Mouse (Mus musculus): ENCODE measurements around the gene Nckap5. TPM values are rescaled to one million over a fixed set of nuclear protein-coding genes. Genes with fewer than 3 reads are reported as not detected.

Gene Nckap5
- total RNA-seq, 2 experiments from 2014 or later: not detected

- no peak for ATAC-seq (replicated peaks; ENCODE audit: low FRiP score, low TSS enrichment, poor library complexity, severe bottlenecking)
Observed at GRCm38 (mm10) chr1:126502741-126503140, 327.9 kb downstream of the Nckap5 start.

DNA sequence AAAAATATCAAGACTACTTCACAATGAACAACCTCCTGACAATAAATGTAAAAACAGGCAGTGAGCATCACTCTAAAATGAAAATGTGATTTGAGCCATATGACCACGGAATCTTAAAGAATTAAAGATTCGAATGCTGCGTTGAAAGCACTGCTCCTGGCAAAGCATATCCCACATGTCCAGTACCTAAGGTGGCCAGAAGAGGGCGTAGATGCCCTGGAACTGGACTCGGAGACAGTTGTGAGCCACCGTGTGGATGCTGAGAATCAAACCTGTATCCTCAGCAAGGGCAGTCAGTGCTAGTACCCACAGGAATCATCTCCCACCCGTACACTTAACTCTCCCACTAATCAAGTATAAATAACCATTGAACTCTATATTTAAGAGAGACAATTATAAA, 333.9 kb downstream of the Nckap5 start:
- ATAC-seq (replicated peaks; ENCODE audit: low FRiP score, low TSS enrichment, poor library complexity, severe bottlenecking): no peak

DNA sequence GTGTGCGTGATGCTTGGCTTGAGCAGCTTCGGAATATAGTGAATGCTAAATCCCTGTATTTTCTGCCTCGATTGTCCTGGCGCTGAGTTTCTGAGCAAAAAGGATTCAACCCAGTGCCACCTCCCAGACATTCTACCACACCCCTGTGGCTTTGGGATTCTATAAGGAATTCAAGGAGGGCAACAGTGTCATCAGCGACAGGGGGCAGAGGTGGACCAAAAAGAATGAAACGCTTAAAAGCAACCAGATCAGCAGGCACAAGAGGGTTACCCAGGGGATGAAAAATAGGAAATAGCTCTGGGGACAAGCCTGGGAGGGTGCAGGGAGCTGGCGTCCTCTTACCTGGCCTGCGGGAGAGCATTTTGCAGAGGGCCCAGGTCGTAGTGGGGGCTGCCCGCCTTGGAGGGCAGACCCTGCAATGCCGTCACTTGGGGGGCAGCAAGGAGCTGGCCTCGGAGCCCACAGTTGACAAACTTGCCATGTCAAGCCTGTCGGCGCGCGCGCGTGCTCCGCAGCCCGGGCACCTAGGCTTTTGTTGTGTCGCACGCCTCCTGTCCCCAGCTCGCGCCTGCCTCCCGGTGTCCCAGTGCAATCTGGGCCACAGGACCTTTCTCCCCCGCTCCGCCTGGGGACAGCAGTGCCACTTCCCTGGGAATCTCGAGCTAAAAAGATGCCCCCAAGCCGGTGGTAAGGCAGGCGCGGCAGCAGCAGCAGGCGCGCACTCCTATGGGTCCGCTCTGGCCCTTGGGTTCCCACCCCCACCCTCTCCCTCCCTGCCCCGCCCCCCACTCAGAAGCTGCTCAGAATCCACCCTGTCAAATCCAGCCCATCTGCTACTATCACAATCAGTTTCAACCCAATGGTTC, 338.2 kb downstream of the Nckap5 start:
- ATAC-seq (replicated peaks; ENCODE audit: low FRiP score, low TSS enrichment, poor library complexity, severe bottlenecking): no peak

GRCm38 (mm10) chr1:126491412-126491811, 339.2 kb downstream of the Nckap5 start:
- no peak for ATAC-seq (replicated peaks; ENCODE audit: low FRiP score, low TSS enrichment, poor library complexity, severe bottlenecking)

DNA sequence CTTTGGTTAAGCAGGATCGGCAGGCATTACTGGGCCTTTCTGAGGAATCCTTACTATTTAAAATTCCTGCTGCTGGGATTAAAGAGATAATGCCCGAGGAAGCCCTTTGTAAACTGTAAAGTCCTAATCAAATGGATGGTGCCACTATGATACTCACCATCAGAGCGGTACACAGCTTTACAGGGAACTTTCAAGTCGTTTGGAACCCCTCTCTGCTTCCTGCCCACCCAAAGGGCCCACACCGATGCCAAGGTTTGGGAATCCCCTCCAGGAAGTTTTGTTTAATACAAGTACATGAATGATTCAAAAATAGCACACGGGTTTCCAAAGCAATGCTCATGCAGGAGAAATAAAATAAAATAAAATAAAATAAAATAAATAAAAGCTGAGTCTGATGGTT, 340.3 kb downstream of the Nckap5 start:
- ATAC-seq (replicated peaks; ENCODE audit: low FRiP score, low TSS enrichment, poor library complexity, severe bottlenecking): no peak

DNA sequence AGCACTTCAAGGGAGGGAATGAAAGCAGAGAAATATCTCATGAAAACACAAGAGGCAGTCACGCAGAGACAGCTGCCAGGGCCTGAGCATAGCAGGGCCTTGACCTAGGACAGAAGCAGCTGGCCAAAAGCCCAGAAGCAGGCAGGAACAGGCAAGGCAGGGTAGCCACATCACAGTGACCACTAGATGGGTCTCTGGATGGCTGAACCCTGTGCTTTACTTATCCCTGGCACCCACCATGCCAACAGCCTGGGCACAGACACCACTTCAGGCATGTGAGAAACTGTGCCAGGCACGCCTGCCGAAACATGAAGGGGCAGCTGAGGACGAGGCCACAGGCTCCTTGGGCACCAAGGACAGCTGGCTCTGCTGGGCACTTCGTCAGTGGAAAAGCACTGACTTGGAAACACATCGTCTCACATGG, 345.9 kb downstream of the Nckap5 start:
- ATAC-seq (replicated peaks; ENCODE audit: low FRiP score, low TSS enrichment, poor library complexity, severe bottlenecking): no peak

GRCm38 (mm10) chr1:126483665-126484064, 346.9 kb downstream of the Nckap5 start:
- no peak for ATAC-seq (replicated peaks; ENCODE audit: low FRiP score, low TSS enrichment, poor library complexity, severe bottlenecking)

DNA sequence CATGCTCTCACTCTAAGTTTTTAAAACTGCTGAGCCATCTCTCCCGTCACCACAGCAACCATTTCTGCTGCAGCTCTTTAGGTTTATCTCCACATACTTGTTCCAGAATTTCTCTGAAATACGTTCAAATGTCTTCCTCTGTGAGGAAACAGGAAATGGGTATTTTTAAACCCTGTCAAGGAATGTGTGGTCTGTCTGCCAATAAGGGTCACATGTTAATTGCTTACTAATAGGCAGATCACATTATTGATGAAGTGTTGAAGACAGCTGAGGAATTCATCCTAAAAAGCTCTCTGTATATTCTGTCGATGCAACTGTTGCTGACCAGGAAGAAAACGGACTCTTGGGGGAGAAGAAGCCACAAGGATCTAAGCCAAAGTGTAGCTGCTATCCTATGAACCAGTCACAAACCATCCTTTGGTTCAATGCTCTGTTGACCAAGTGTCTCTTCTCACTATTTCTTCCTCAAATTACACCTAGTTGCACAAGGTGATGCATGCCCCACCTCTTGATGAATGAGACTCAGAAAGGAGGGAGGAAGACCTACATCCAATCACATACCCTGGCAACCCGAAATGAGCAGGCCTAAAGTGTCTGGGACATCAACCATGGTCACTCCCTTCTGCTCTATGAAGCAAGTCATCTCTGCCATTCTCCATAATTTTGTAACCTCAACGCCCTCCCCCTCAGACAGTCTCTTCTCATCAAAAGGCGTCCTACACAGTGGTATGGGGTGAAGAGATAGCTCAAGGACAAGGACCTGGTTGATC, 349.0 kb downstream of the Nckap5 start:
- no peak for ATAC-seq (replicated peaks; ENCODE audit: low FRiP score, low TSS enrichment, poor library complexity, severe bottlenecking)

DNA sequence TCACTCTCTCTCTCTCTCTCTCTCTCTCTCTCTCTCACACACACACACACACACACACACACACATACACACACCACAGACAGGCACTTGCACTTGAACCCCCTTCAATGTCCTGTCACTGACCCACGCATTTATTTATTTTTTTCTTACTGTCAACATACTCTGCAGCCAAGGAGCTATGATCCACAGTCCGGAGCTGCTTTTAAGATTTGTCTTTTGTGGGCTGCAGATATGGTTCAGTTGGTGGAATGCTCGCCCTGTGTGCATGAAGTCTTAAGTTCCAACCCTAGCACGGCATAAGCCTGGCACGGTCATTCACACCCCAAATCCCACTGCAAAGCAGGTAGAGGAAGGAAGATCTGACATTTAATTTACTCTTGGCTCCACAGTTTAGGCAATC, 357.6 kb downstream of the Nckap5 start:
- ATAC-seq (replicated peaks; ENCODE audit: low FRiP score, low TSS enrichment, poor library complexity, severe bottlenecking): no peak

GRCm38 (mm10) chr1:126471419-126471818, 359.2 kb downstream of the Nckap5 start:
- ATAC-seq (replicated peaks; ENCODE audit: low FRiP score, low TSS enrichment, poor library complexity, severe bottlenecking): no peak

DNA sequence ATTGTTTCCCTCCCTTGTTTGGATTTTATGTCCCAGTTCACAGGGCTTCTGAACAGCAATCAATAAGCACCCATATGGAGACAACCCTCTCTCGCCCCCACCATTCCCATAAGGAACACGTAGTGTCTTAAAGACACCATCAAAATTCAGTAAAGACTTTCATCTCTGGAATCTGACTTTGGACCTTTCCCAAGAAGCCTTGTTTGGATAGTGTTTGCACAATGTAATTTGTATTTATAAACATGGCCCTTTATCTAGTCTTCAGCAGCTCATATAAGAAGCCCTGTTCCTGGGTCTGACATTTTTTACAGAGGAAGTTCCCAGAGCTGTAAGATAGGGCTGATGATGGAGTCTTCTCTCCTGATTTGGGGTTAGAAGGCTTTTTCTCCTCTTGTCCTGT, 359.7 kb downstream of the Nckap5 start:
- ATAC-seq (replicated peaks; ENCODE audit: low FRiP score, low TSS enrichment, poor library complexity, severe bottlenecking): no peak

GRCm38 (mm10) chr1:126469818-126470544, 360.6 kb downstream of the Nckap5 start:
- ATAC-seq (replicated peaks; ENCODE audit: low FRiP score, low TSS enrichment, poor library complexity, severe bottlenecking): no peak

DNA sequence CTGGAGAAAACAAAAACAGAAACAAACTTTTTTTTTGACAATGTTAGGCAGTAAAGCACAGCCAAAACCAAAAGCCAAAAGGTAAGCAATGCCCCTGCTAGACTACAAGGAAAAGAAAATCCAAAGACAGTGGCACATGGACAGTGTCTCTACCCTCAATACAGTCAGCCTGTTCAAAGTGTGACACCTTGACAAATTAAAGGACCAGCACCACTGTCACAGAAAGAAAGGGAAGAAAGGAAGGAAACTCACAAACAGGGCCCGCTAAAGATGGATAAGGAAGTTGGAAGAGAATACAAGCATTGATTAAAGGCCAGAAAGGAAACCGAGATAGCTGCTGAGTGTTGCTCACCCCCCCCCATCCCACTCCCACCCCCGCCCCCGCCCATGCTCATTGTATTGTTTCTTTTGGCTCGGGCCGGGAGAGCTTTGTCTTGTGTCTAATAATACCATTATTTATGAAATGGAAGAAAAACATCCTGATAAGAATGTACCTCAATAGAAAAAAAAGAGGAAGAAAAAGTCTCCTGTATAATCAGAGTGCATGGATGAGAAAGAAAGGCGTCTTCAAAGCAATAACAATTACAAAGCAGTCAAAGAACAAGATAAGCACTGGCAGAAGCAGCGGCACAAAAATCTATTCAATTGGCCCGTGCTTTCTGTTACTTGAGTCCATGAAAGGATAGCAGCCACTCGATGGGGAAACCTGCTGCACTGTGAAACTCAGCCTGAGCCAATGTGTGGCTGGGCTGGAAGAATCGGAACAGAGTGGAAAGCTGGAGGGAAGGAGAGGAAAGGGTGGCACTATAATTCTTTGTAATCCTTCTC, 368.9 kb downstream of the Nckap5 start:
- no peak for ATAC-seq (replicated peaks; ENCODE audit: low FRiP score, low TSS enrichment, poor library complexity, severe bottlenecking)

- ATAC-seq (replicated peaks; ENCODE audit: low FRiP score, low TSS enrichment, poor library complexity, severe bottlenecking): no peak
Observed at GRCm38 (mm10) chr1:126457739-126458138, 372.9 kb downstream of the Nckap5 start.

DNA sequence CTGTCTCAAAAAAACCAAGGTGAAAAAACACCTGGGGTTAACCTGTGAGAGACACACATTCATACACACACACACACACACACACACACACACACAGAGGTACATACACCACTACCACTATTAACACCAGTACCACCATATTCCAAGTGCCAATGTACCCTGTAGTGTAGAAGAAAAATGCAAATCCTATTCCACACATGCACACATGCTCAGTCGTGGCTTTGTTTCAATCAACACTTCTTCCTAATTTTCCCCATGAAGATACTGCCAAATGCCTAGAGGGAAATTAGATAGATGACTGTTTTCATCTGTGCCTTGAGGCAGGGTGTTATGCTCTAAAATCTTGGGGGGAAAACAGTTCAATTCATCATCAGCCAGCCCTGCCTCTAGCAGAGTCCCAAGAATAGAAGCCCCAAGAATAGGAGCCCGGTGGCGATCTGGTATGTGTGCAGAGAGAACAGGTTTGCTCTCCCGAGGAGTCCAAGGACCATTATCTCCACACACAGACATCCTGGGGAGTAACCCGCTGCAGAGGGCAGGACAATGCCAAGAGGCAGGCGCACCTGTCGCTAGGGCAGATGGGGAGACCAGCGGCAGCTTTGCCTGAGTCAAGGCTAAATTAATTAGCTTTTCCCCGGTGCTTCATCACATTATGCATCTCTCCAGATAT, 376.0 kb downstream of the Nckap5 start:
- ATAC-seq (replicated peaks; ENCODE audit: low FRiP score, low TSS enrichment, poor library complexity, severe bottlenecking): no peak

DNA sequence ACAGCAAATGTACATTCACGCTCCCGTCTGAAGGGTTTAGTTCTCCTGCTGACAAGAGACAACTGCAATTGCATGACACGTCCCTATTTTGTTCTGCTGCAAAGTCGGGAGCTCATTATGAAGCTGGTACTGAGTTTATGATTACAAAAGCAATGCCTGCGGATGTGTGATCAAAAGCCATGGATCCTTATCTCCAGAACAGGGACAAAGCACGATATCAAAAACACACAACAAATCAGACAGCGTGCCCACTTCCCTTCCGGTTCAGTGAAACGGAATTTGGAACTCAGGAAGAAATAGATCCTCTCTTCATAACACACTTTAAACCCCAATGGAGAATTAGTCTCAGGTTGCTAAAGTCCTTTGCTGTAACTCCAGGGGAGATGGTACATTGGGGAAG, 379.1 kb downstream of the Nckap5 start:
- no peak for ATAC-seq (replicated peaks; ENCODE audit: low FRiP score, low TSS enrichment, poor library complexity, severe bottlenecking)

DNA sequence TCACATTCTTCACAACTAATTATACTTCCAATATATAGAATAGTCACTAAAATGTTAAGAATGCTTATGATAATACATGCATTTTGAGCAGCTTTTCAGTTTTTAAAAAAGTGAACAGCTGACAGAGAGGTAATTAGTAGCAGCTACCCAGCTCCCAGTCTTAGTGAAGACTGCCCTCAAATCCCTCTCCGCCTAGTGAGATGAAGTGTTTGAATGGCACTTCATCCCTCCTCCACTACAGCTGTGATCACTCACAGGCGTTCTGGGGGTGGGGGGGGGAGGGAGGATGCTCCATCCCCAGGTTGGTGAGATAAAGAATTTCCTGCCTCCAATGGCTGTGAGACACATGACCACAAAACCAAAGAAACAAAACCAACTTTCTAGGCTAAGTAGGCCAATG, 381.2 kb downstream of the Nckap5 start:
- ATAC-seq (replicated peaks; ENCODE audit: low FRiP score, low TSS enrichment, poor library complexity, severe bottlenecking): no peak

GRCm38 (mm10) chr1:126443890-126444289, 386.7 kb downstream of the Nckap5 start:
- ATAC-seq (replicated peaks; ENCODE audit: low FRiP score, low TSS enrichment, poor library complexity, severe bottlenecking): no peak

DNA sequence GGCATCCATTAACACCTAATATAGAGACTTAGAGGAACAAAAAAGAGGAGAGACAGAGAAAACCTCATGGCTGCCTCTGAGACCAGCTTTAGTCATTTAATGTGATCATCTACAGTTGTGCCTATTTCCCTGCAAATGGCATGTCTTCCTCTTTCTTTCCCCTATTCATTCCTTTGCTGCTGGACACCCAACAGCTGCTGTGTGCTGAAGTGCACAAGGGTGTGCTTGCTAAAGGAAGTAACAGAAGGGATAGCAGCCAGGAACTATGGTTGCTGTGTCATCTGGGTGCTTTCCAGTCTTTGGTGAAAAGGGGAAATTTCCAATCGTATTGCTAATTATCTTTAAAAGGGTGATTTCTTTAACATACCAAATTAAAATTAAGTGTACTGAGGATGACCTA, 387.9 kb downstream of the Nckap5 start:
- ATAC-seq (replicated peaks; ENCODE audit: low FRiP score, low TSS enrichment, poor library complexity, severe bottlenecking): no peak
